Mouse (Mus musculus) neural tube, embryonic 11.5 days (tissue): ENCODE measurements around the gene BC029722. TPM values are rescaled to one million over a fixed set of nuclear protein-coding genes. Genes with fewer than 3 reads are reported as not detected.
A peak's percentile ranks its signal among the peaks of the same experiment; 100 is the strongest.
"Not testable (repeated sequence)": the region's sequence is repeated elsewhere in the genome, so short reads cannot be mapped to it uniquely, and the experiment has no call there.

Source experiments
- ATAC-seq: fragments of 200-750 bp; cut with Nextera tagmentation; 2 replicates; pipeline ENCODE4 v1.8.0; 2017; ENCODE audit warnings: moderate number of reproducible peaks, mild to moderate bottlenecking, moderate TSS enrichment, moderate library complexity; ENCODE audit not compliant: insufficient read depth, low FRiP score, low TSS enrichment
- DNase-seq: peaks from one replicate; pipeline ENCODE4 v3.0.0-alpha.2; 2015; ENCODE audit warnings: low spot score
- H3K27ac ChIP-seq: fragments of 300-500 bp; sonication (generic); 2 replicates; pipeline ENCODE4 v1.5.1; 2014; ENCODE audit warnings: low read depth, mild to moderate bottlenecking, low read length
- H3K27me3 ChIP-seq: fragments of 300-500 bp; sonication (generic); 2 replicates; pipeline ENCODE4 v1.6.1; 2014; ENCODE audit warnings: mild to moderate bottlenecking, low read length, mixed read lengths; ENCODE audit not compliant: control insufficient read depth, insufficient read depth
- H3K36me3 ChIP-seq: fragments of 300-500 bp; sonication (generic); 2 replicates; pipeline ENCODE4 v1.6.1; 2014; ENCODE audit warnings: mild to moderate bottlenecking, low read length, moderate library complexity, mixed read lengths; ENCODE audit not compliant: control insufficient read depth, insufficient read depth
- H3K4me1 ChIP-seq: fragments of 300-500 bp; sonication (generic); 2 replicates; pipeline ENCODE4 v1.6.1; 2014; ENCODE audit warnings: low read length, mixed read lengths; ENCODE audit not compliant: control insufficient read depth, insufficient read depth
- H3K4me2 ChIP-seq: fragments of 300-500 bp; sonication (generic); 2 replicates; pipeline ENCODE4 v1.6.1; 2014; ENCODE audit warnings: low read depth, mild to moderate bottlenecking, moderate library complexity
- H3K4me3 ChIP-seq: fragments of 300-500 bp; sonication (generic); 2 replicates; pipeline ENCODE4 v1.5.1; 2014; ENCODE audit warnings: low read depth, low read length
- H3K9ac ChIP-seq: fragments of 300-500 bp; sonication (generic); 2 replicates; pipeline ENCODE4 v1.6.1; 2014; ENCODE audit warnings: mild to moderate bottlenecking, low read length
- H3K9me3 ChIP-seq: fragments of 300-500 bp; sonication (generic); 2 replicates; pipeline ENCODE4 v1.6.1; 2016; ENCODE audit warnings: low read length; ENCODE audit not compliant: control insufficient read depth
- WGBS: fragments of 180-500 bp; shearing (Covaris S2); extraction: QIAGEN DNeasy Blood & Tissue Kit; methylation state at CpG from one replicate; pipeline ENCODE4 v1.1.7; 2014; 5-methylcytosine and 5-hydroxymethylcytosine counted together
- polyA plus RNA-seq: library from polyadenylated mRNA; unstranded; fragments of >200 nt; fragmentation: Nextera tagmentation; extraction: Ambion mirVana; gene quantifications from 2 replicates; pipeline ENCODE4 v1.2.1, GENCODE M21; 2014

BC029722 gene
- polyA plus RNA-seq, 1 experiment from 2014 or later, result 11.1 TPM

DNA sequence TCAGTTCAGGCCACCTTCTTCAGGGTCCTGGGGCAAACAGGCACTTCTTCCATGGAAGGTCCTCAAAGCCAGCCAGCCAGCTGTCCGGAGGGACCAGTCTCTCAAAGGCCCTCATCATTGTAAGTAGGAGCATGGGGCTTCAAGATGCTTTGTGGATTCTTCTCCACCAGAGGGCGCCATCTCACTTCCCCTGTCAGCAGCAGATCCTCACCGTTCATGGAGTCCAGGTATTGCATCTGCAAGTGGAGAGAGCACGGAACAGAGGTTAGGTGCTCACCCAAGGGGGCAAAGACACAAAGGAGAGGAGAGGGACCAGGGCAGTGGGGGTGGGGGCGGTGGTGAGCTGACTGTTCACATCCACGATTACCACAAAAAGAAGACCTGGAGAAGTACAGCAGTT is 29.1 kb upstream of the BC029722 start:
- ATAC-seq, result no peak
- WGBS, result 40% methylated on average over 6 of the region's 6 CpGs

DNA sequence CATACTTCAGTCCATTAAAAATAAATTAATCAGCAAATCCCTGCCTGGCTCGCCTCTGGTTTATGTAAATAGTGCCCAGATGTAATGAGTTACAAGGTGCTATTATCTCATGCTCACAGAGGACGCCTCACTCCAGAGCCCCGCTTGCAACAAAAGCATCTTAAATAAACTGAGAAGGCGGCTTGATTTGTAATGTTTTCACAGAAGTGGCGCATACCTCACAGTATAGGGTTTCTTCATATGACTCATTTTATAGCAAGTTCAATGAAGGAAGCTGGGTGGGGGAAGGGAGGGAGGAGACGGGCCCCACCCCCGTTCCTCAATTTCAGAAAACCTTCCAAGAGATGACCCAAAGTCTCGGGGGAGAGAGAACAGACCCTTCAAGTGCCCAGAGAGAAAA is 27.7 kb upstream of the BC029722 start:
- Histone ChIP-seq H3K9me3 (no peaks in the 10 kb centered on the region), H3K4me1 (no peaks in the 10 kb centered on the region), H3K27me3 (no peaks in the 10 kb centered on the region), H3K4me3 (no peak overlapping the region), H3K36me3 (no peaks in the 10 kb centered on the region; the same call in 1 of the 2 replicates), H3K4me2 (no peak overlapping the region), H3K27ac (no peak overlapping the region), H3K9ac (no peak overlapping the region)
- no peak for DNase-seq
- ATAC-seq, result no peak
- WGBS, result 83% methylated on average over 8 of the region's 8 CpGs

More for the DNA sequence above, 29.1 kb upstream of the BC029722 start:
- no peak overlapping the region for H3K4me3 ChIP-seq
- DNase-seq, result peak; percentile 77
- H3K27me3 ChIP-seq, result no peaks in the 10 kb centered on the region
- no peak overlapping the region for H3K4me2 ChIP-seq
- no peak overlapping the region for H3K9ac ChIP-seq
- no peak overlapping the region for H3K27ac ChIP-seq
- no peaks in the 10 kb centered on the region for H3K4me1 ChIP-seq
- H3K36me3 ChIP-seq, result no peaks in the 10 kb centered on the region; the same call in 1 of the 2 replicates
- no peaks in the 10 kb centered on the region for H3K9me3 ChIP-seq

- Histone ChIP-seq H3K4me1 (no peaks in the 10 kb centered on the region), H3K27ac (no peak overlapping the region), H3K27me3 (no peaks in the 10 kb centered on the region), H3K4me3 (no peak overlapping the region), H3K9me3 (no peaks in the 10 kb centered on the region), H3K4me2 (no peak overlapping the region), H3K36me3 (no peaks in the 10 kb centered on the region), H3K9ac (no peak overlapping the region)
- ATAC-seq (no peak), DNase-seq (no peak)
- 85% methylated on average over 4 of the region's 4 CpGs for WGBS
Measured at GRCm38 (mm10) chr2:155838961-155839360, 19.7 kb upstream of the BC029722 start.

DNA sequence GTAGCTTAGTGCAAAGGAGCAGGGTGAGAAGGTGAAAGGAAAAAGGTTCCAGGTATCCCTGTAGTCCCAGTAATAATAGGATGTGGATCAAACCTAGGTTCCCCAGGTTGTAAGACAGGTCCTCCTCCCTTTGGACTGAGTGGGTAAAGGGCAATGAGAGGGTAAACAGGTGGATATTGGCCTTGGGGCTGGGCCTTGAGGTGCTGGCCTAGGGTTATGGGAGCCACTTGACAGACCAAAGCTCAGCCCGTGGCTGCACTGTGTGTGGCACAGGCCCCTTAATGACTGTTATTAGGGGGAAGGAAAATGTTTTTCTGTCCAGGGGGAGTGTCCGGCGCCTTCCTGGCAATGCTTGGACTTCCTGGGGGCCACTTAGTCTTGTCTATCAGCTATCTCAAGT is 18.7 kb upstream of the BC029722 start:
- Histone ChIP-seq H3K27me3 (no peaks in the 10 kb centered on the region), H3K36me3 (no peaks in the 10 kb centered on the region), H3K4me2 (no peak overlapping the region), H3K9me3 (no peaks in the 10 kb centered on the region), H3K4me1 (no peaks in the 10 kb centered on the region), H3K4me3 (no peak overlapping the region), H3K27ac (no peak overlapping the region), H3K9ac (no peak overlapping the region)
- 75% methylated on average over 3 of the region's 3 CpGs for WGBS
- no peak for ATAC-seq
- DNase-seq, result no peak

DNA sequence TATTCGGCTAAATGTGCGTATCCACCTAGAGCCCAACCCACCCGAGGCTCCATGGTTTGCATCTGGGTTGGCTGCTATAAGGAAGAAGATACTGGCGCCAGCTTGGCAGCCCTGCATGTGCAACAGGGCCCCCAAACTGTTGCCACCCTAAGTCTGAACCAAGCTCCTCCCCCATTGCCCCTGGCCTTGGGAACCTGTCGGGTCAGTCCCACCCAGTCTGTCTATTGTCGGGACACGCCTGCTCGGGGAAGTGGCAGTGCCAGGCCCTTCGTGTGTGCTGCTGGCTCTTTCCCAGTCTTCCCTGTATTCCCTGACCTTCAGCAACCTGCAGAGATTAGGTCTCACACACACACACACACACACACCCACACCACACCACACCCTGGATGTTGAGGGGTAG is 15.5 kb upstream of the BC029722 start, which contains the start of gene Fam83c:
Gene Fam83c, minus strand, starts transcription at position 123 of the 400 bp plus-strand sequence.
- ATAC-seq, result no peak
- Histone ChIP-seq H3K9me3 (no peaks in the 10 kb centered on the region), H3K27ac (no peak within 1 kb of the TSS), H3K36me3 (no peaks in the 10 kb centered on the region), H3K4me3 (no peak within 1 kb of the TSS), H3K4me2 (no peak within 1 kb of the TSS), H3K9ac (no peak within 1 kb of the TSS), H3K4me1 (no peaks in the 10 kb centered on the region), H3K27me3 (no peaks in the 10 kb centered on the region)
- WGBS, result 59% methylated on average over 9 of the region's 9 CpGs
- no peak for DNase-seq

GRCm38 (mm10) chr2:155832087-155832486 is 12.9 kb upstream of the BC029722 start:
- H3K27ac ChIP-seq, H3K9ac ChIP-seq, H3K4me2 ChIP-seq, H3K4me1 ChIP-seq, H3K27me3 ChIP-seq, H3K4me3 ChIP-seq, DNase-seq, ATAC-seq, H3K36me3 ChIP-seq, H3K9me3 ChIP-seq: not testable (repeated sequence)
- 80% methylated on average over 1 of the region's 1 CpGs for WGBS

- no peak for DNase-seq
- Histone ChIP-seq H3K9ac (no peak overlapping the region), H3K9me3 (no peaks in the 10 kb centered on the region), H3K36me3 (no peaks in the 10 kb centered on the region), H3K4me2 (no peak overlapping the region), H3K27ac (no peak overlapping the region), H3K4me1 (0 out of 2 replicates have a peak, but pooled peaks cover 6% of the 10 kb centered on the region), H3K27me3 (no peaks in the 10 kb centered on the region), H3K4me3 (no peak overlapping the region)
- no peak for ATAC-seq
- WGBS, result 69% methylated on average over 9 of the region's 9 CpGs
Measured at GRCm38 (mm10) chr2:155831302-155831701, 12.1 kb upstream of the BC029722 start.

DNA sequence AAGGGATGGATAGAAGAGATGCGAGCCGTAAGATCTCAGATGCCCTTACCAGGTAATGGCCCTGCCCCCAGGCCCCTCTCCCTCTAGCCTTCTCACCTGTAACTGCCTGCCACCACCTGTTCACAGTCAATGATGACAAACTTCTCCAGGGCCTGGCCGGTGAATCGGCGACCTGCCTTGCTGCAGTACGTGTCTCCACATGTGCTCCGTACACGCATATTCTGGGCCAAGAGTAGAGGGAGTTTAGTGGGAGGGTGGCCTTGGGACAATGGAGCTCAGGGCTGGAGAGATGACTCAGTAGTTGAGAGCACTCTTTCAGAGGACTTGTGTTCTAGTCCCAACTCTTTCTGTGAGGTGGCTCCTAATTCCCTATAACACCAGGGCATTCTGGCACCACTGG is 11.6 kb upstream of the BC029722 start:
- WGBS, result 91% methylated on average over 8 of the region's 8 CpGs
- Histone ChIP-seq H3K9me3 (no peaks in the 10 kb centered on the region), H3K27ac (no peak overlapping the region), H3K4me3 (no peak overlapping the region), H3K4me1 (0 out of 2 replicates have a peak, but pooled peaks cover 6% of the 10 kb centered on the region), H3K36me3 (no peaks in the 10 kb centered on the region), H3K27me3 (no peaks in the 10 kb centered on the region), H3K4me2 (no peak overlapping the region), H3K9ac (no peak overlapping the region)
- DNase-seq, result no peak
- ATAC-seq, result no peak

- peak; percentile 91 for ATAC-seq
- Histone ChIP-seq H3K27me3 (no peaks in the 10 kb centered on the region), H3K4me1 (peaks cover 10% of the 10 kb centered on the region; the same call in 1 of the 2 replicates), H3K4me3 (peak within 1 kb of the TSS; percentile 81), H3K4me2 (peak within 1 kb of the TSS; percentile 62), H3K36me3 (no peaks in the 10 kb centered on the region), H3K27ac (no peak within 1 kb of the TSS), H3K9ac (peak within 1 kb of the TSS; percentile 77), H3K9me3 (no peaks in the 10 kb centered on the region)
- WGBS, result 4% methylated on average over 27 of the region's 27 CpGs
- peak; percentile 92 for DNase-seq
Measured at GRCm38 (mm10) chr2:155826630-155827424, 7.6 kb upstream of the BC029722 start, which contains the start of gene Eif6. Gene Eif6, minus strand, starts transcription at chr2:155826925.
